Mouse (Mus musculus): Measurements from ENCODE around the gene Prkg2. TPM values are rescaled to one million over a fixed set of nuclear protein-coding genes. Genes with fewer than 3 reads are reported as not detected.

Prkg2 gene
- polyA plus RNA-seq (2014; fragmentation: Illumina TruSeq; extraction: RNeasy Lipid Tissue Mini Kit (QIAGEN cat#74804); ENCODE audit: low read depth, low replicate concordance): 0.31 TPM

DNA sequence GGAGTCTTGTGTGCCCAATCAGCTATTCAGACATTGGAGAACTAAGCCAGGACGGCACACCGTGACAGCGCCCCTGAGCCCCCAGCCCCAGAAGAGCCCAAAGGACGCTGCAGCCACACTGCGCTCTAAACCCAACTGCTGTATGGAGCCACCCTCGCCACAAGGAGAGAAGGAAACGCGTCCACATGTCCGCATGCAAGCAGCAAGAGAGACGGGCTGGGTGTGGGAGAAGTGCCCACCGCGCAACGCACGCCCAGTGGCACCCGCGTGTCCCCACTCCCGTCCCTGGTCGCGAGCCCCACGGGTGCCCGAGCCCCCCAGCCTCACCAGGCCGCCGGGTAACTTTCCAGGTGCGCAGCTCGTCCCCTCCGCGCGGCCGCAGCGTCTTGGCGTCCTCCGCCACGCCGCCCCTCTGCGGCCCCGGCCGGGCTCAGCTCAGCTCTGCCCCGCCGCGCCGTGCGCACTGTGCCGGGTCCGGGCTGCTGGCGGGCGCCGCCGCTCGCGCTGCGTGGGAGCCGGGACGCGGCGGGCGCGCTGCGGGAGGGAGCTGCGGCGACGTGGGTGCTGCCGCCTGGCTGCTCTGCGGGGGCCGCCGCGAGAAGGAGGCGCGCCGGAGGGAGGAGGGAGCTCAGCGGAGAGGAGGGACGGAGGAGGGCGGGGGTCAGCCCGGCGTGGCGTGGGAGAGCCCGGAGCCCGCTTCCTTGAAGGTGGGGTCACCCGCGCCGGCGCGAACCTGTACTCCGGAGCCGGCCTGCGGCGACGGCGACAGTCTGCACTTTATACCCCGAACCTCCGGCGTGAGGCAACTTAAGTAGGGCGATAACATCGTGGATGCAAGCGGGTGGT, at the start of gene Prkg2:
TSS of gene Prkg2 (minus strand) at position 756 of the 846 bp plus-strand sequence.

Other genes starting within 250 kb of the Prkg2 start
- gene Bmp3, start 182.9 kb downstream of the Prkg2 start, polyA plus RNA-seq (2014; fragmentation: Illumina TruSeq; extraction: RNeasy Lipid Tissue Mini Kit (QIAGEN cat#74804); ENCODE audit: low read depth, low replicate concordance): 0.50 TPM